Mouse (Mus musculus) cerebellum, postnatal 25 days (tissue): Measurements from ENCODE around the gene Dgkq.
"Not testable (repeated sequence)": the region's sequence is repeated elsewhere in the genome, so short reads cannot be mapped to it uniquely, and the experiment has no call there.

ENCODE experiments used
- DNase-seq, 2 experiments: peaks; one replicate each; pipeline ENCODE4 v3.0.0; 2021; ENCODE audit warnings: mixed read lengths in 2 of 2

The Dgkq gene

GRCm38 (mm10) chr5:108653341-108653740 lies 16.1 kb downstream of the Dgkq start:
- no peak for DNase-seq

- peak; percentile 71 to 85 for DNase-seq
Observed at GRCm38 (mm10) chr5:108651823-108652222, 17.6 kb downstream of the Dgkq start.

GRCm38 (mm10) chr5:108651136-108651720 lies 18.2 kb downstream of the Dgkq start:
- no peak for DNase-seq

GRCm38 (mm10) chr5:108650341-108650740 lies 19.1 kb downstream of the Dgkq start:
- DNase-seq, result peak; percentile 62 to 76

- no peak for DNase-seq
Observed at GRCm38 (mm10) chr5:108648937-108649576, 20.4 kb downstream of the Dgkq start.

GRCm38 (mm10) chr5:108647820-108648465 lies 21.5 kb downstream of the Dgkq start:
- no peak for DNase-seq

GRCm38 (mm10) chr5:108647311-108647710 lies 22.2 kb downstream of the Dgkq start:
- no peak for DNase-seq

- no peak for DNase-seq
Observed at GRCm38 (mm10) chr5:108646343-108646660, 23.2 kb downstream of the Dgkq start.

- DNase-seq, result peak; percentile 72 to 77
Observed at GRCm38 (mm10) chr5:108645651-108646342, 23.7 kb downstream of the Dgkq start.

- no peak for DNase-seq
Observed at GRCm38 (mm10) chr5:108643674-108644073, 25.8 kb downstream of the Dgkq start.

GRCm38 (mm10) chr5:108636172-108636571 lies 33.3 kb downstream of the Dgkq start:
- no peak for DNase-seq

GRCm38 (mm10) chr5:108634088-108634487 lies 35.4 kb downstream of the Dgkq start:
- DNase-seq, result not testable (repeated sequence)

- no peak for DNase-seq
Observed at GRCm38 (mm10) chr5:108633676-108634075, 35.8 kb downstream of the Dgkq start.

- DNase-seq, result peak; percentile 95 to 96
Observed at GRCm38 (mm10) chr5:108629634-108630483, 39.6 kb downstream of the Dgkq start, which contains the start of the genes Gak and Tmem175. TSS of gene Gak (minus strand) at chr5:108629755. TSS of gene Tmem175 (plus strand) at chr5:108629770.

GRCm38 (mm10) chr5:108628891-108629633 lies 40.4 kb downstream of the Dgkq start:
- DNase-seq, result no peak

GRCm38 (mm10) chr5:108626050-108626660 lies 43.3 kb downstream of the Dgkq start:
- peak in 1 of 2 experiments; percentile 52 for DNase-seq

- no peak for DNase-seq
Observed at GRCm38 (mm10) chr5:108621870-108622269, 47.6 kb downstream of the Dgkq start.

GRCm38 (mm10) chr5:108610426-108610825 lies 59.0 kb downstream of the Dgkq start:
- DNase-seq, result no peak

- DNase-seq, result no peak
Observed at GRCm38 (mm10) chr5:108602537-108602936, 66.9 kb downstream of the Dgkq start.

GRCm38 (mm10) chr5:108599923-108600322 lies 69.5 kb downstream of the Dgkq start:
- no peak for DNase-seq
